Mouse (Mus musculus) midbrain, embryonic 16.5 days (tissue): ENCODE measurements around the gene Reps1. TPM values are rescaled to one million over a fixed set of nuclear protein-coding genes. Genes with fewer than 3 reads are reported as not detected.

Source experiments
- ATAC-seq: fragments of 200-750 bp; cut with Nextera tagmentation; 2 replicates; pipeline ENCODE4 v1.8.0; 2017; ENCODE audit warnings: moderate TSS enrichment
- H3K27ac ChIP-seq: fragments of 300-500 bp; sonication (generic); 2 replicates; pipeline ENCODE4 v1.5.1; 2014; ENCODE audit warnings: mild to moderate bottlenecking, low read length, mixed read lengths
- H3K27me3 ChIP-seq: fragments of 300-500 bp; sonication (generic); 2 replicates; pipeline ENCODE4 v1.6.1; 2014; ENCODE audit warnings: low read depth, low read length, mixed read lengths; ENCODE audit not compliant: control insufficient read depth, insufficient read depth
- H3K36me3 ChIP-seq: fragments of 300-500 bp; sonication (generic); 2 replicates; pipeline ENCODE4 v1.6.1; 2014; ENCODE audit warnings: mild to moderate bottlenecking, low read length, moderate library complexity, mixed read lengths; ENCODE audit not compliant: control insufficient read depth, insufficient read depth
- H3K4me1 ChIP-seq: fragments of 300-500 bp; sonication (generic); 2 replicates; pipeline ENCODE4 v1.6.1; 2014; ENCODE audit warnings: mild to moderate bottlenecking, low read length, mixed read lengths; ENCODE audit not compliant: control insufficient read depth, insufficient read depth
- H3K4me2 ChIP-seq: fragments of 300-500 bp; sonication (generic); 2 replicates; pipeline ENCODE4 v1.6.1; 2014; ENCODE audit warnings: mild to moderate bottlenecking, low read length, mixed read lengths
- H3K4me3 ChIP-seq: fragments of 300-500 bp; sonication (generic); 2 replicates; pipeline ENCODE4 v1.5.1; 2014; ENCODE audit warnings: low read depth, mild to moderate bottlenecking, low read length, moderate library complexity, mixed read lengths
- H3K9ac ChIP-seq: fragments of 300-500 bp; sonication (generic); 2 replicates; pipeline ENCODE4 v1.6.1; 2014; ENCODE audit warnings: low read depth, low read length, mixed read lengths
- H3K9me3 ChIP-seq: fragments of 300-500 bp; sonication (generic); replicated peaks from 2 replicates; pipeline ENCODE4 v1.6.1; 2014; ENCODE audit warnings: mild to moderate bottlenecking, low read length, mixed read lengths; ENCODE audit not compliant: control insufficient read depth, poor library complexity, severe bottlenecking
- WGBS: fragments of 180-500 bp; shearing (Covaris S2); extraction: QIAGEN DNeasy Blood & Tissue Kit; methylation state at CpG from one replicate; pipeline ENCODE4 v1.1.7; 2014; 5-methylcytosine and 5-hydroxymethylcytosine counted together
- polyA plus RNA-seq: library from polyadenylated mRNA; unstranded; fragments of >200 nt; fragmentation: Nextera tagmentation; extraction: Ambion mirVana; gene quantifications from 2 replicates; pipeline ENCODE4 v1.2.1, GENCODE M21; 2015

Reps1 gene
- polyA plus RNA-seq, 1 experiment from 2014 or later: 16.1 TPM

- Histone ChIP-seq H3K9ac (peak overlapping the region; percentile 87), H3K4me3 (peak overlapping the region; percentile 79), H3K27me3 (no peaks in the 10 kb centered on the region), H3K4me1 (peaks cover 4% of the 10 kb centered on the region; the same call in 1 of the 2 replicates), H3K4me2 (peak overlapping the region; percentile 62), H3K9me3 (no peaks in the 10 kb centered on the region), H3K36me3 (no peaks in the 10 kb centered on the region), H3K27ac (peak overlapping the region; percentile 92)
- ATAC-seq: peak; percentile 90
- WGBS: 0% methylated on average over 21 of the region's 21 CpGs
Measured at GRCm38 (mm10) chr10:18022312-18022711, 33.3 kb upstream of the Reps1 start.

- peak; percentile 96 for ATAC-seq
- H3K4me1 ChIP-seq: peaks cover 4% of the 10 kb centered on the region; the same call in 1 of the 2 replicates
- no peaks in the 10 kb centered on the region for H3K27me3 ChIP-seq
- peak within 1 kb of the TSS; percentile 79 for H3K4me3 ChIP-seq
- H3K4me2 ChIP-seq: peak within 1 kb of the TSS; percentile 62
- no peaks in the 10 kb centered on the region for H3K9me3 ChIP-seq
- H3K9ac ChIP-seq: peak within 1 kb of the TSS; percentile 87
- no peaks in the 10 kb centered on the region for H3K36me3 ChIP-seq
- peak within 1 kb of the TSS; percentile 92 for H3K27ac ChIP-seq
- under 1% methylated on average over 36 of the region's 37 CpGs for WGBS
Measured at GRCm38 (mm10) chr10:18022741-18023347, 32.8 kb upstream of the Reps1 start, which contains the start of gene Abracl. Gene Abracl (minus strand): TSS chr10:18023288.

GRCm38 (mm10) chr10:18034408-18034807 lies 21.3 kb upstream of the Reps1 start:
- WGBS: 87% methylated on average over 4 of the region's 4 CpGs
- H3K4me1 ChIP-seq: no peaks in the 10 kb centered on the region
- H3K4me2 ChIP-seq: no peak overlapping the region
- ATAC-seq: no peak
- no peak overlapping the region for H3K9ac ChIP-seq
- no peaks in the 10 kb centered on the region for H3K27me3 ChIP-seq
- no peaks in the 10 kb centered on the region for H3K36me3 ChIP-seq
- H3K4me3 ChIP-seq: no peak overlapping the region
- no peaks in the 10 kb centered on the region for H3K9me3 ChIP-seq
- H3K27ac ChIP-seq: no peak overlapping the region

GRCm38 (mm10) chr10:18036849-18037248 lies 18.8 kb upstream of the Reps1 start:
- Histone ChIP-seq H3K4me1 (no peaks in the 10 kb centered on the region), H3K9me3 (no peaks in the 10 kb centered on the region), H3K4me3 (no peak overlapping the region), H3K36me3 (no peaks in the 10 kb centered on the region), H3K27ac (no peak overlapping the region), H3K9ac (no peak overlapping the region), H3K4me2 (no peak overlapping the region), H3K27me3 (no peaks in the 10 kb centered on the region)
- no peak for ATAC-seq
- WGBS: 87% methylated on average over 5 of the region's 5 CpGs

GRCm38 (mm10) chr10:18046380-18046779 lies 9.3 kb upstream of the Reps1 start:
- Histone ChIP-seq H3K4me2 (no peak overlapping the region), H3K4me3 (no peak overlapping the region), H3K27ac (no peak overlapping the region), H3K27me3 (no peaks in the 10 kb centered on the region), H3K36me3 (no peaks in the 10 kb centered on the region), H3K9me3 (no peaks in the 10 kb centered on the region), H3K9ac (no peak overlapping the region), H3K4me1 (no peaks in the 10 kb centered on the region)
- no peak for ATAC-seq

GRCm38 (mm10) chr10:18047380-18048146 lies 8.1 kb upstream of the Reps1 start:
- no peak overlapping the region for H3K4me3 ChIP-seq
- H3K4me2 ChIP-seq: no peak overlapping the region
- H3K27me3 ChIP-seq: no peaks in the 10 kb centered on the region
- WGBS: 88% methylated on average over 10 of the region's 10 CpGs
- H3K9me3 ChIP-seq: no peaks in the 10 kb centered on the region
- no peak overlapping the region for H3K9ac ChIP-seq
- H3K4me1 ChIP-seq: no peaks in the 10 kb centered on the region
- no peak for ATAC-seq
- no peaks in the 10 kb centered on the region for H3K36me3 ChIP-seq
- H3K27ac ChIP-seq: no peak overlapping the region

GRCm38 (mm10) chr10:18055009-18055695 lies 509 bp upstream of the Reps1 start:
- no peaks in the 10 kb centered on the region for H3K36me3 ChIP-seq
- 4% methylated on average over 42 of the region's 61 CpGs for WGBS
- H3K27ac ChIP-seq: peak overlapping the region; percentile 96
- peak overlapping the region; percentile 100 for H3K4me3 ChIP-seq
- H3K4me1 ChIP-seq: peaks cover 20% of the 10 kb centered on the region
- H3K27me3 ChIP-seq: no peaks in the 10 kb centered on the region
- ATAC-seq: peak; percentile 98
- H3K9ac ChIP-seq: peak overlapping the region; percentile 98
- no peaks in the 10 kb centered on the region for H3K9me3 ChIP-seq
- peak overlapping the region; percentile 86 for H3K4me2 ChIP-seq

GRCm38 (mm10) chr10:18056391-18056745 lies 707 bp downstream of the Reps1 start:
- H3K9me3 ChIP-seq: no peaks in the 10 kb centered on the region
- H3K27me3 ChIP-seq: no peaks in the 10 kb centered on the region
- 0% methylated on average over 8 of the region's 8 CpGs for WGBS
- H3K9ac ChIP-seq: peak overlapping the region; percentile 98
- H3K4me2 ChIP-seq: peak overlapping the region; percentile 86
- peaks cover 20% of the 10 kb centered on the region for H3K4me1 ChIP-seq
- H3K27ac ChIP-seq: peak overlapping the region; percentile 96
- no peaks in the 10 kb centered on the region for H3K36me3 ChIP-seq
- peak overlapping the region; percentile 100 for H3K4me3 ChIP-seq
- no peak for ATAC-seq
